Mouse (Mus musculus) CH12.LX (cell line): Measurements from ENCODE around the gene Wwtr1.
A peak's percentile ranks its signal among the peaks of the same experiment; 100 is the strongest.

Source experiments
- CTCF ChIP-seq, 2 experiments: IDR thresholded peaks in 1 of 2; conservative IDR thresholded peaks in 1 of 2; 2 replicates each; pipeline ENCODE4 v1.5.1; 2011 to 2012; ENCODE audit warnings: low read depth in 2 of 2, low read length in 2 of 2, improper control_type of control experiment in 1 of 2, inconsistent platforms in 1 of 2, mild to moderate bottlenecking in 1 of 2, moderate library complexity in 1 of 2
- IRF4 ChIP-seq: IDR thresholded peaks from 2 replicates; pipeline ENCODE4 v1.6.1; 2014; ENCODE audit warnings: low read depth, mild to moderate bottlenecking, inconsistent platforms, low read length, improper control_type of control experiment
- MAFK ChIP-seq: IDR thresholded peaks from 2 replicates; pipeline ENCODE4 v1.6.1; 2011; ENCODE audit warnings: low read length, improper control_type of control experiment; ENCODE audit not compliant: insufficient replicate concordance
- MAX ChIP-seq: IDR thresholded peaks from 2 replicates; pipeline ENCODE4 v1.6.1; 2011; ENCODE audit warnings: low read length, improper control_type of control experiment
- POLR2A ChIP-seq: IDR thresholded peaks from 2 replicates; pipeline ENCODE4 v1.6.1; 2011; ENCODE audit warnings: low read depth, mild to moderate bottlenecking, improper control_type of control experiment, low read length
- POLR2AphosphoS2 ChIP-seq: IDR thresholded peaks from 2 replicates; pipeline ENCODE4 v1.6.1; 2011; ENCODE audit warnings: low read depth, low read length, improper control_type of control experiment

GRCm38 (mm10) chr3:57496428-57496827 is 79.3 kb downstream of the Wwtr1 start:
- no peak for TF ChIP-seq MAX
- TF ChIP-seq POLR2AphosphoS2, result no peak
- TF ChIP-seq CTCF (conservative IDR thresholded peaks at IDR 0.05 in 1 of 2, IDR thresholded peaks at IDR 0.05 in 1 of 2; ENCODE audit: low read depth in 2 of 2, low read length in 2 of 2), result no peak
- TF ChIP-seq IRF4, result 0 out of 2 replicates have a peak, but pooled peaks have one; percentile 14
- TF ChIP-seq POLR2A, result no peak
- TF ChIP-seq MAFK, result no peak
